Mouse (Mus musculus): ENCODE results near the gene Ttyh3.
"Not testable (repeated sequence)": the region's sequence is repeated elsewhere in the genome, so short reads cannot be mapped to it uniquely, and the experiment has no call there.

The Ttyh3 gene

DNA sequence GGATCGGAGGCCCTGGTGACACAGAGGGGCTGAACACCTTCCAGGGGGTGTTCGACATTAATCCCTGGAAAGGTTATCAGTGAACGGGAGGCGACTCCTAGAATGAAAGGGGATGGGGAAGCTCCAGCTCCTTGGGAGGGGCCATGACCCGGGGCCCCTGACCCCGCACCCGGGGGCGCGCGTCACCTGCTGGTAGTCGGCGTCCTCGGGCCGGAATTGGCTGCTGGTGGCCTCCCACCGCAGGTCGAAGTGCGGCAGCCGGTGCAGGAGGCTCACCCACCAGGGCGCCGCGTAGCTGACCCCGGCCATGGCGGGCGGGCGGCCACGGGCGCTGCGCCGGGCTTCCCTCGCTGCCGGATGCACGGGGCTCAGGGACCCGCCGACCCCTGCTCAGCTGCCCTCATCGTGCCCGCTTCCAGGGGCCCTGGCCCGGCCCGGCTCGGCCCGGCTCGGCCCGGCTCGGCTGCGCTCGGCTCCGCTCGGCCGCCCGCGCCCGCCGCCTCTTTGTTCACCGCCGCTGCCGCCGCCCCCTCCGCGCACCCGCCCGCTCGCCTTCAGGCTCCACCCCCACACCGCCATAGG lies at the start of gene Ttyh3:
Gene Ttyh3, minus strand, starts transcription at position 513 of the 582 bp plus-strand sequence.
- DNase-seq (ENCODE audit: low spot score): no peak

- no peak for DNase-seq (ENCODE audit: low spot score)
These were observed 47.2 kb upstream of the Ttyh3 start for GRCm38 (mm10) chr5:140695987-140696386.

DNA sequence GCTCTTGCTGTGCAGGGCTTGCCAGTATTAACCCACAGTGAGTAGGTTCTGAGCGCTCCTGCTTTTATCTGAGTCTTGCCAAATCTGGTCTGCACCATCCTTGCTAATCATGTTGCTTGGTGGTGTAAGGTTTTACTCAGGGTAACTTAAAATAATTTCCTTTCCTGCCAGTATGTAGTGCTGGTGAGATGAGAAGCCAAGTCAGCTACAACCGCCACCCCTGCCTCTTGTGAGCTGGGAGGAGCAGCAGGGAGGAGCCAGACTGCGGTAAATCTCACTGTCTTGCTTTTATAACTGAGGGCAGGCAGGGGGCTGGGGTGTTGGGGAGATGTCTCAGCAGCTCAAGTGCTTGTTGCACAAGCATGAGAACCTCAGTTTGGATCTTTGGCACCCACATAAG lies 39.6 kb upstream of the Ttyh3 start:
- no peak for DNase-seq (ENCODE audit: low spot score)

GRCm38 (mm10) chr5:140684343-140685148 lies 35.7 kb upstream of the Ttyh3 start:
- peak; percentile 28 for DNase-seq (ENCODE audit: low spot score)

- no peak for DNase-seq (ENCODE audit: low spot score)
These were observed 33.3 kb upstream of the Ttyh3 start for GRCm38 (mm10) chr5:140682113-140682512.

DNA sequence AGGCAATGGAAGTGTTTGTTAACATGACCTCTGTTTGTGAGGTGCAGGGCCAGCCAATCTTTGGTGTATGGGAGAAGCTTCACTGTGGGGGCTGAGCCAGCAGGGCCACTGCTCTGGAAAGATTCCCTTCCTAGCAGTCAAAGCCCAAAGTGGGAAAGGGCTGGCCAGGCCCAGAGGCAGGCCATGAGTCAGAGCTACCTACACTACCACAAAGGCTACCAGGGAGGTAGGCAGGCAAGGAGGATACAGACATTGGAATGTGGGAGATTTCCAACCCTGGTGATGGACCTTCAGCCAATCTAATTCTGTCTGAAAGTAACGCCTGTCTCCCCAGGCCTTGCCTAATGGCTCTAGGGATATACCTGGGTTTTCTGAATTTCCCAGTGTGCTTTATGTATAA lies 32.1 kb upstream of the Ttyh3 start:
- no peak for DNase-seq (ENCODE audit: low spot score)

GRCm38 (mm10) chr5:140680051-140680450 lies 31.2 kb upstream of the Ttyh3 start:
- DNase-seq (ENCODE audit: low spot score): no peak

DNA sequence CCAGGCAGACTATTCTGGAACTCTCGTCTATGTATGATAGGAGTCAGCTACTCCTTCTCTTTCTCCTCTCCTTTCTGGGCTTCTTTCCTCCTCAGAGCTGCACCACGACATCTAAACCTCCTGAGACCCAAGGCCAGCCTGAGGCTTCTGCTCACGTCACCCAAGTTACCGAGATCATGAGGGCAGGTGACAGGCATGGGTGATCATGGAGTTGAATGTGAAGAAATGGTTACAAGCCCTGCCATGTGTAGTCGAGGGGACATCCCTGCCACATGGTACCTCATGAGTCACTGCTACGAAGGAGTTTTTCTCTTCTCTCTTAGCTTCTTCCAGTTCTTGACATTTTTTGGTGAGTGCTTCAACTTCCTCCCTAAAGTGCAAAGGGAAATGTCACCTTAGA lies 28.3 kb upstream of the Ttyh3 start:
- DNase-seq (ENCODE audit: low spot score): no peak

GRCm38 (mm10) chr5:140675640-140676039 lies 26.8 kb upstream of the Ttyh3 start:
- no peak for DNase-seq (ENCODE audit: low spot score)

DNA sequence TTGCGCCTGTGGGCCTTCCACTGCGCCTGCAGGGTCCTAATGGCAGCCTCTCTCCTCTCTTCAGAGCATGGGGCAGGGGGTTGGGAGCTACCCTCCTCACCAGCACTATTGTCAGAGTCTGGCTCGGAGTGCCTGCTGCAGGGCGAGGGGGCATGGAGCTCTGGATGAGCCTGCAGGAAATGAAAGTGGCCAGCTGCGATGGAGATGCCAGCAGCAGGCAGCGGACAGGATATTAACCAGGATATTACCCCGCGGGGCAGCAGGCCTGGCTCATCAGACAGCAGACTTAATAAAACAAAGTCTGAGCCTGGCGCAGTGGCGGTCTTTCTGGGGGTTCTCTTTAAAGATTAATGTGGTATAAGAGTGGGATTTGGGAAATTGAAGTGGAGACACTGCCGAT lies 26.2 kb upstream of the Ttyh3 start:
- DNase-seq (ENCODE audit: low spot score): no peak

- DNase-seq (ENCODE audit: low spot score): no peak
These were observed 25.2 kb upstream of the Ttyh3 start for GRCm38 (mm10) chr5:140674036-140674435.

- DNase-seq (ENCODE audit: low spot score): not testable (repeated sequence)
These were observed 23.8 kb upstream of the Ttyh3 start for GRCm38 (mm10) chr5:140672603-140673002.

GRCm38 (mm10) chr5:140672115-140672514 lies 23.3 kb upstream of the Ttyh3 start:
- no peak for DNase-seq (ENCODE audit: low spot score)

DNA sequence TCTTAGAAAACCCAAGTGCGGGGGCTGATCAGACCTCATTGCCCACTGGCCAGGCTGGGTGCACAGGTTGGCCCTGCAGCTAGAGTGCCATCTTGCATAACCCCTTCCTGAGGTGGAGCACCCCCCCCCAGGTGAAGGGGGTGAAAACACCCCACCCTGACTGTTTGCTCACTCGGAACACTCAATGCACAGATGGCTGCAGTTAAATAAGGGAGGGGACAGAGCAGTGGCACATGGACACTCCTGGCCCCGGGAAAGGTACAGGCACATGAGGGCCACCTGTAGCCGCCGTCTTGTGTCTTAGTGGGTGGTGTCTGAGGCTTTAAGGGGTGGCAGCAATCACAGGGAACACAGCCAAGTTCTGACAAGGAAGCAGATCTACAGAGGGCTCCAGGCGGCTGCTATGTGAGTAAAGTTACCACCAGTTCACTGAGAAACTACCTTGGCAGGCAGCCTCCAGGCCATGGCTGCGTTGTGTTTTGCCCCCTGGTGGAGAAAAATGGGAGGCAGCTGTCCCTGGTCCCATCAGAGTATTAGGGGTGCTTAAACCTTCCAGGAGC lies 14.9 kb upstream of the Ttyh3 start:
- peak; percentile 81 for DNase-seq (ENCODE audit: low spot score)

DNA sequence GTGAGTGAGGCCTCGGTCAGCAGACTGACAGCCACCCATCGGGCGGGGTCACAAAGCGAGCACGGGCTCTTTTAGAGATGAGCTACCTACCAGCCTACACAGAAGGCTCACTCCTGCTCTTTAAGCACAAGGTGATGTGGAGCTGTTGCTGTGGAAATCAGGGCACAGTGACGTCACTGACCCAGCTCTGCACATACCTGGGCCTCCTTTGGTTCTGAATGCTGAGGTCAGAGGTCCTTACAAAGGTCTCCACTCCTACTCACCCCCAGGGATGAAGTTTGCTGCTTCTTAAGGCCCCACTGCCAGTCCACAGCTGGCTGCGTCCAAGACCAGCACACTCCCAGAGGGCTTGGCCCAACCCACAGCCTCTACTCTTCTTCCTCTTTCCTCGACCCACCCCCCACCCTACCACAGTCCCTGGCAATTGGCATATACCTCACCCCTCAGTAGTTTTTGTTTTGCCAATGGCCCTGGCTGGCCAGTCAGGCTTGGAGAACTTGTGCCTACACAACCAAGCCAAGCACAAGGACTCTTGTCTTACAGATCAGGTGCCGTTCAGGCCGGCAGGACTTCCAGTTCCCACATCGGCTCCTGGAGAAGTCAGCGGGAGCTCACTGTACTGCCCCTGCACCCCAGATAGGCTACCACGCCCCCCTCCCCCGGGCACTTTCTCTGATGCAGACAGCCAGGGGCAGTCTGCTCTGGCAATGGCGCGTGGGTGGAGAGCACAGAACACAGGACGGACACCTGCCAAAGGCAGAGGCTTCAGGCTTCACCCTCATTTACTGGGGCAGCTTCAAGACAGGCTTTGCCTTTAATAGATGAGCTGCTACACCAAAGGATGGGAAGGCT lies 14.1 kb upstream of the Ttyh3 start:
- DNase-seq (ENCODE audit: low spot score): no peak

- no peak for DNase-seq (ENCODE audit: low spot score)
These were observed 13.2 kb upstream of the Ttyh3 start for GRCm38 (mm10) chr5:140661875-140662643.

DNA sequence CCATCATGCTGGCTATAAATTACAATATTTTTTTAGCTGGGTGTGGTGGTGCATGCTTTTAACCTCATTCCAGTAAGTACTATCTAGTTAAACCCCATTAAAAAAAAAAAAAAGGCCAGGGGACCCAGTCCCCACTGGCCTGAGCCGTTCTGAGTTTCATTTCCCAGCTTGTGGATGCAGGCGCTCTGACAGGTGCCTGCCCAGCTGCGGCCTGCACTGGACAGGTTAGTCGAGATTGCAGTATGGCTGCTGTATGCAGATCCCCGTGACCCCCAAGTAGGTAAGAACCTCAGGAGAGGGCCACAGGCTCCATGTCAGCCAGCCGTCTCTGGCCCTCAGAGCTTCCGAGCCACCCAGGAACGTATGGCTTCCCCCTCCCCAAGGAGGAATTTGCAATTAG lies 12.6 kb upstream of the Ttyh3 start:
- DNase-seq (ENCODE audit: low spot score): no peak

- no peak for DNase-seq (ENCODE audit: low spot score)
These were observed 11.6 kb upstream of the Ttyh3 start for GRCm38 (mm10) chr5:140660398-140660797.

DNA sequence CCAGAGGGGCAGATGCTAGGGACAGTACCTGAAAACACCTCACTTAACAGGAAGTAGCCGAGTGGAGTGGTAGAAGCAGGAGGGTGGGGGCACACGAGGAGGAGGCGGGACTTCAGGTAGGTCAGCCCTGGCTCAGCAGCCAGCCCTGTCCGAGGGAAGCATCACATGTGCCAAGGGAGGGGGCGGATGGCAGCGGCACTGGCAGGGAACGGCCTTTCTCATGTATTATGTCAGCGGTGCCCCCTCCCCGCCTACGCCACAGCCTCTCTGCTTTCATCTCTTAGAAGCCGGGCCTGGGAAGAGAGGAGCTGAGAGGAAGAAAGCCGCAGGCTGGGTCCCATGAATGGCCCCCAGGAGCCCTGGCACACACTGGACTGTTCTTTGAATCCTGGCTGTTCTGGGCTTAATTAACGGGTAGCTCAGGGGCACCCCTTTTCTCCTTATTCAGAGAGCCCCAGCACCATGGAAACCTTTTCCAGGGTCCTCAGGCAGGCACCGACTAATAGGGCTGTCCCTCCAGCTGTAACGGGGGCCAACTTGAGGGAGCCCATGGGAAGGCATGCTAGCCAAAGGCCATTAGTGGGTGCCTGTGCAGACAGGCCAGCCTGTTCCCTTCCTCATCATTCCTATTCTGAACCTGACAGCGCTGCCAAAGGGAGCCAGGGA lies 10.9 kb upstream of the Ttyh3 start:
- no peak for DNase-seq (ENCODE audit: low spot score)

- DNase-seq (ENCODE audit: low spot score): no peak
These were observed 5.4 kb upstream of the Ttyh3 start for GRCm38 (mm10) chr5:140654096-140654845.
